Mouse (Mus musculus): ENCODE results near the gene Zfp451.
A peak's percentile ranks its signal among the peaks of the same experiment; 100 is the strongest.
"Not testable (repeated sequence)": the region's sequence is repeated elsewhere in the genome, so short reads cannot be mapped to it uniquely, and the experiment has no call there.

The Zfp451 gene

GRCm38 (mm10) chr1:33757033-33757413, 57.4 kb downstream of the Zfp451 start:
- no peak for DNase-seq (ENCODE audit: low read depth)

- DNase-seq (ENCODE audit: low read depth) = no peak
Measured at GRCm38 (mm10) chr1:33756258-33757032, 58.0 kb downstream of the Zfp451 start.

GRCm38 (mm10) chr1:33755799-33756198, 58.6 kb downstream of the Zfp451 start:
- DNase-seq (ENCODE audit: low read depth) = no peak

GRCm38 (mm10) chr1:33754965-33755735, 59.2 kb downstream of the Zfp451 start:
- no peak for DNase-seq (ENCODE audit: low read depth)

GRCm38 (mm10) chr1:33754089-33754488, 60.3 kb downstream of the Zfp451 start:
- DNase-seq (ENCODE audit: low read depth) = no peak

GRCm38 (mm10) chr1:33751283-33751682, 63.1 kb downstream of the Zfp451 start:
- DNase-seq (ENCODE audit: low read depth) = no peak

- DNase-seq (ENCODE audit: low read depth) = not testable (repeated sequence)
Measured at GRCm38 (mm10) chr1:33749709-33750108, 64.7 kb downstream of the Zfp451 start.

GRCm38 (mm10) chr1:33749109-33749508, 65.3 kb downstream of the Zfp451 start:
- no peak for DNase-seq (ENCODE audit: low read depth)

GRCm38 (mm10) chr1:33745901-33746300, 68.5 kb downstream of the Zfp451 start:
- no peak for DNase-seq (ENCODE audit: low read depth)

- not testable (repeated sequence) for DNase-seq (ENCODE audit: low read depth)
Measured at GRCm38 (mm10) chr1:33744815-33745214, 69.6 kb downstream of the Zfp451 start.

GRCm38 (mm10) chr1:33742903-33743302, 71.5 kb downstream of the Zfp451 start:
- DNase-seq (ENCODE audit: low read depth) = no peak

- DNase-seq (ENCODE audit: low read depth) = no peak
Measured at GRCm38 (mm10) chr1:33739302-33739701, 75.1 kb downstream of the Zfp451 start.

- DNase-seq (ENCODE audit: low read depth) = no peak
Measured at GRCm38 (mm10) chr1:33738681-33739278, 75.6 kb downstream of the Zfp451 start.

- DNase-seq (ENCODE audit: low read depth) = no peak
Measured at GRCm38 (mm10) chr1:33738281-33738680, 76.1 kb downstream of the Zfp451 start.

- no peak for DNase-seq (ENCODE audit: low read depth)
Measured at GRCm38 (mm10) chr1:33734001-33734685, 80.3 kb downstream of the Zfp451 start.

GRCm38 (mm10) chr1:33733044-33733443, 81.4 kb downstream of the Zfp451 start:
- DNase-seq (ENCODE audit: low read depth) = no peak

GRCm38 (mm10) chr1:33725086-33725485, 89.3 kb downstream of the Zfp451 start:
- DNase-seq (ENCODE audit: low read depth) = no peak

- peak; percentile 45 for DNase-seq (ENCODE audit: low read depth)
Measured at GRCm38 (mm10) chr1:33724516-33724915, 89.9 kb downstream of the Zfp451 start.

GRCm38 (mm10) chr1:33721020-33721419, 93.4 kb downstream of the Zfp451 start:
- DNase-seq (ENCODE audit: low read depth) = no peak

GRCm38 (mm10) chr1:33720231-33720630, 94.2 kb downstream of the Zfp451 start:
- DNase-seq (ENCODE audit: low read depth) = no peak

GRCm38 (mm10) chr1:33719733-33720225, 94.6 kb downstream of the Zfp451 start, which contains the start of gene Rab23:
Gene Rab23, plus strand, starts transcription at chr1:33719887.
- peak; percentile 60 for DNase-seq (ENCODE audit: low read depth)

- DNase-seq (ENCODE audit: low read depth) = no peak
Measured at GRCm38 (mm10) chr1:33717636-33718035, 96.8 kb downstream of the Zfp451 start.
